Mouse (Mus musculus) CD4-positive, CD25-positive, alpha-beta regulatory T cell, adult 4 months (primary cell): Measurements from ENCODE around the gene Actn2. TPM values are rescaled to one million over a fixed set of nuclear protein-coding genes. Genes with fewer than 3 reads are reported as not detected.

ENCODE experiments used
- ATAC-seq: one replicate; pipeline ENCODE4 v1.8.0; 2017
- polyA plus RNA-seq, 2 experiments: library from polyadenylated mRNA; unstranded; fragments of 100-300 nt; shearing (Covaris generic); gene quantifications; one replicate each; pipeline ENCODE4 v1.2.1; 2017

Gene Actn2
- polyA plus RNA-seq, 2 experiments from 2014 or later: 10.1 to 11.9 TPM

DNA sequence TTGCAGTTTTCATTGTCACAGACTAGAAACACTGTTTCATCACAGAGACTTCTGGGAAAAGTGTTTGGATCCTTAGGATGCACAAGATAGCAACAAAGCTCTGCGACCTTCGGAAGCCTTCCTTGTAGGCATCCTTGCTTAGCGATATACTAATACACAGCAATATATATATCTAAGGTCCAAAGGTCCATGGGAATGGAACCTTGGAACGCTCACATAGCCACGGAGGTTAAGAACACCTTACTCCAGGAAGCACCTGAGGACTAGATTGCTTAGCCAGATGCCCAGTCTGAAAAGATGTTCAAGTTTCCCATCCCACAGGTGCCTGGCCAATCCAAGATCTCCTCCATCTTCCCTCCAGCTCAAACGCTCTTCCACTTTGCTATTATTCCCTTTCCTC is 26.4 kb downstream of the Actn2 start:
- no peak for ATAC-seq

DNA sequence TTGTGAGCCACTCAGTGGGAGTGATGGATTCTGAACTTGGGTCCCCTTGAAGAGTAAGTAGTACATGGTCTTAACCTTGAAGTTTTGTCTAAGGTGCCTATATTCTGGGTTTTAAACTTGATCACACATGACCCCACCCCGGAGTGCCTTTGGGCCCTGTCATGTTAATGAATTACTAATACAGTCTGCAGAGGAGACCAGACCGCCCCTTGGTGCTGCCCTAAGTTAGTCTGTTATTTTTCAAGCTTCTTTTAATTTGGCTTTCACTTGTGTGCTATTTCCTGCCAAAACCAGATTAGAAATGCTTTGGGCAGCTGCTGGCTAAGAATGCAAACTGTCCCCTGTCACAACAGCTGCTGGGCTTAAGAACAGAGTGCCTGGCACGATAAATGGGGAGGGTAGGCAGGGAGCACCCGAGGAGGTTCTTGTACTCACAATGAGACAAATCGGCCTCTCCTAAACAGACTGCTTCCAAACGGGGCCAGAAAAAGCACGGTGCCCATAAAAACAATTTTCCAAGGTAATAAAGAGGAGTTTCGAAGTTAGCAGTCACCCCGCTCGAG is 28.5 kb downstream of the Actn2 start:
- ATAC-seq: no peak

GRCm38 (mm10) chr13:12311371-12311770 is 29.2 kb downstream of the Actn2 start:
- ATAC-seq: no peak

DNA sequence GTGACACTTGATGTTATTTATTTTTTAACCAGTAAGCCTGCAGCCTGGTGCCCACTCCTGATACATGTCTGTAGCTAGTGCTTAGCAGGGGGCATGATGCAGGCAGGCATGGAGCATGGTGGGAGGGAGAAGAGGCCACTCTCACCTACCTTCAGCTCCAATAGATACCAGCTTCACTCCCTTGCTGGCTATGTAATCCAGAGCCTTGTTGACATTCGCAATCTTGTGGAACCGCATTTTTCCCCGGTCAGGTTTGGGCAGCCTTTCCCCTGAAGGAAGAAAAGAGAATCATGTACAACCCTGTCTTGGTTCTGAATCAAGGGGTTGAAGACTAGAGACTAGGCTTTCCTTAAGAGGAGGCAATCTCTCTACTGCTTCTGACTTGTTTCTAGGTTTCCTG is 31.1 kb downstream of the Actn2 start:
- ATAC-seq: no peak

- no peak for ATAC-seq
Measured at GRCm38 (mm10) chr13:12308878-12309277, 31.7 kb downstream of the Actn2 start.

- no peak for ATAC-seq
Measured at GRCm38 (mm10) chr13:12308473-12308872, 32.1 kb downstream of the Actn2 start.

GRCm38 (mm10) chr13:12307286-12307685 is 33.3 kb downstream of the Actn2 start:
- ATAC-seq: no peak

DNA sequence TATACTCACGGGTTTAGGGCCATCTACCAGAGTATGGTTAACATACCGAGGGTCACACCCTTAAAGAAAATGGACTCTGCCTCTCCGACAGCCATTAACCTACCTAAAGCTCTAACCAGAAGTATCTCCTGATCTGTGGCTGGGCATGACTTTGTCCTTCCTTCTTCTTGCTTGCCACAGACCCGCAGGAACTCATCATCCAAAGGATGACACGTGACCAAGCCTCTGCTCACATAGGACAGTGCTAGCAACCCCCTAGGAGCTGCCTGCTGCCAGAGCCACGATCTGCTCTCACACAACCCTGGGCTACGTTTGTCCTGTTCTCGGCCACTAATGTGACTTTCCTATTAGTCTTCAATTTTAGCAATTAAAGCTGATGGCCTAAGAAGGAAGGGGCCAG is 35.0 kb downstream of the Actn2 start:
- ATAC-seq: no peak

DNA sequence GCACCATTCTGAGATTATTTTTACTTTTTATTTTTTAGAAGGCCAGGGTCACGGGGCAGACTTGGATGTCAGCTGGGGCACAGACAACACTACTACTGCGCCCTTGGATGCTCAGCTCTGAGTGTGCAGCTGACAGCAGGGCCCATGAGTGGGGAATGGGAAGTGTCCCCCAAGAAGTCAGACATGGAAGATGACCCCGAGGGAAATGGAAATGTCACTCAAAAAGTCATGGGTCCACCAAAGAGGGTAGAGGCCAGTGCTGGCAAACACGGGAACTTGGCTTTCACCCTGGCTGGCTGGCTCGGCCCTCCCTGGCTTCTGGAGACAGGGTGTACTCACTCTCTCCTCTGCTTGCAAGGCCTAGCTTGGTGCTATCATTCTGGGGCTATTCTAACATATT is 35.6 kb downstream of the Actn2 start:
- ATAC-seq: no peak

GRCm38 (mm10) chr13:12297777-12298176 is 42.8 kb downstream of the Actn2 start:
- no peak for ATAC-seq

DNA sequence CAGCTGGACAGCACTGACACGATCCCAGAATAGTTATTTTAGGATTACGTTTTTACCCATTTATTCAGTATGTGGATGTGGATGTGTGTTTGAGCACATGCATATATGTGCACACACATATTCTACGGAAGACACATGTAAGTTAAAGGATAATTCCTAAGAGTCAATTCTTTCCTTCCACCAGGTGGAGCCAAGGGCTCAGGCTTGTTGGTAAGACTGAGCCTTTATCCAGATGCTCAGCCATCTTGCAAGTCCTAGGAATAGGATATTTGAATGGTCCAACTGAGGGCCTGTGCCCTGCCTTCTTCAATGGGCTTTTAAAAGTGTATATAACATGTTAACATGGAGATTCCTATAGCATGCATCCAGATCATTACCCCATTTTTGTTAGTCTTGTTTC is 43.9 kb downstream of the Actn2 start:
- no peak for ATAC-seq

GRCm38 (mm10) chr13:12293810-12294209 is 46.8 kb downstream of the Actn2 start:
- no peak for ATAC-seq

- ATAC-seq: no peak
Measured at GRCm38 (mm10) chr13:12290700-12291099, 49.9 kb downstream of the Actn2 start.

- no peak for ATAC-seq
Measured at GRCm38 (mm10) chr13:12284528-12284927, 56.0 kb downstream of the Actn2 start.

DNA sequence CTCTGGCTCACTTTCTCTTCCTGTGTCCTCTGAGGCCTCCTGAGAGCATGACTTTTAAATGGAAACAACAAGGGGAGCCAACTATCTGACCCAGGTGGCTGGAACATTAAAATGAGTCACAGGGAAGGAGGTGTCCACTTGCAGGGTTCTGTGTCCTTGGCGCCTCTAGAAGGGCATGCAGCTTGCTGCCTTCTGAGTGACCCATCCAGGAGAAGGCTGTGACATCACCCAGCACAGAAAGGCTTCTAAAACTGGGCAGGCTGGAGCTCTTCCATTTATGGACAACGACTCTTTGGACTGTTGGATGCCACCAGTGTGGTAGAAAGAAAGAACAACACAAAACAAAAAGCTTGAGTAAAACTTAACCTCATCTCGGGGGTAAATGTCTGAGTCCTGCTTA is 56.7 kb downstream of the Actn2 start:
- no peak for ATAC-seq

- ATAC-seq: no peak
Measured at GRCm38 (mm10) chr13:12274721-12275120, 65.8 kb downstream of the Actn2 start.

DNA sequence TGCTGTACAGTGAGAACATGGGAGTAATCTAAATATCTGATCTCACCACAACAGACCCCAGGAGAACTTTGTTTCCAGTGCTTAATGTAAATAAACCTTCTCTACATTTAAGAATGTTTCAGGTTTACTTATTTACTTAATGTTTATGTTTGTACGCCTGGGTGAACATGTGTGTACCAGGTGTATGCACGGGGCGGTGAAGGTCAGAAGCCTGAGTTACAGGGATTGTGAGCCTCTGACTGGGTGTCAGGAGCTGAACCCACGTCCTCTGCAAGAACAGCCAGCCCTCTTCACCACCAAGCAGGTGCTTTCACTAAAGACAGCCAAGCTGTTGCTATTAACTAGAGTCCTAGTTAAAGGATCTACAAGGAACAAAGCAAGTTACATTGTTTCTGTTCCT is 66.3 kb downstream of the Actn2 start:
- ATAC-seq: no peak

- ATAC-seq: peak; percentile 68
Measured at GRCm38 (mm10) chr13:12272953-12273352, 67.6 kb downstream of the Actn2 start.

- no peak for ATAC-seq
Measured at GRCm38 (mm10) chr13:12267971-12268370, 72.6 kb downstream of the Actn2 start.

DNA sequence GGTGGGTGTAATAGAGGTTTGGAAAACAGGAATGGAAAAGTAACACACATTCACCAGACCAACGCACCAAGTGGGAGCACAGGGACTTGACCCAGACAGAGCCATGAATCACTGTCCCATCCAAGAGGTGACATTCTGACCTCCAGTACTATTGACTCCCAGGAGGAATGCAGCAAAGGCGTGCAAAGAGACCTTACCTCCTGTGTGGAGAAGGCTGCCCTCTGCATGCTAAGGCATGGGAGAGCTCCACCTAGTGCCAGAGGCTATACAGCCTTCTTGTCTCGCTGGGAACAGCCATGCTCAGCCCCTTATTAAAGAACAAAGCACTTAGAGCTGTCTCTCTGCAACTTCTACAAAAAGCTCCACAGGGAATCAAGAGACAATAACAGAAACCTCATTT is 73.5 kb downstream of the Actn2 start:
- ATAC-seq: no peak

GRCm38 (mm10) chr13:12263996-12264395 is 76.6 kb downstream of the Actn2 start:
- ATAC-seq: no peak

DNA sequence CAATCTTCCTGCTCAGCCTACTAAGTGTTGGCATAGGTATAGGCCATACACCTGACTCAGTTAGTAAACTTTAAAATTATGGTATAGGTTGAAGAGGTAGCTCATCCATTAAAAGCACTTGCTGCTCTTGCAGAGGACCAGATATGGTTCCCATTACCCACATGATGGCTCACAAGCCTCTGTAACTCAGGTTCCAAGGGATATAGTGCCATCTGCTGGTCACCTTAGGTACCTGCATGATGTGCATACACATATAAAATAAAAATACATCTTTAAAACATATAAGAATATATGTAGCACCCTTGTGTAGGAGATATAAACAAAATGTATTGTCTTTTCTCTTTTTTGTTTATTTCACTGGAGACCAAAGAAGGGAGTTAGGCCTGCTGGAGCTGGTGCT is 79.1 kb downstream of the Actn2 start:
- ATAC-seq: no peak

DNA sequence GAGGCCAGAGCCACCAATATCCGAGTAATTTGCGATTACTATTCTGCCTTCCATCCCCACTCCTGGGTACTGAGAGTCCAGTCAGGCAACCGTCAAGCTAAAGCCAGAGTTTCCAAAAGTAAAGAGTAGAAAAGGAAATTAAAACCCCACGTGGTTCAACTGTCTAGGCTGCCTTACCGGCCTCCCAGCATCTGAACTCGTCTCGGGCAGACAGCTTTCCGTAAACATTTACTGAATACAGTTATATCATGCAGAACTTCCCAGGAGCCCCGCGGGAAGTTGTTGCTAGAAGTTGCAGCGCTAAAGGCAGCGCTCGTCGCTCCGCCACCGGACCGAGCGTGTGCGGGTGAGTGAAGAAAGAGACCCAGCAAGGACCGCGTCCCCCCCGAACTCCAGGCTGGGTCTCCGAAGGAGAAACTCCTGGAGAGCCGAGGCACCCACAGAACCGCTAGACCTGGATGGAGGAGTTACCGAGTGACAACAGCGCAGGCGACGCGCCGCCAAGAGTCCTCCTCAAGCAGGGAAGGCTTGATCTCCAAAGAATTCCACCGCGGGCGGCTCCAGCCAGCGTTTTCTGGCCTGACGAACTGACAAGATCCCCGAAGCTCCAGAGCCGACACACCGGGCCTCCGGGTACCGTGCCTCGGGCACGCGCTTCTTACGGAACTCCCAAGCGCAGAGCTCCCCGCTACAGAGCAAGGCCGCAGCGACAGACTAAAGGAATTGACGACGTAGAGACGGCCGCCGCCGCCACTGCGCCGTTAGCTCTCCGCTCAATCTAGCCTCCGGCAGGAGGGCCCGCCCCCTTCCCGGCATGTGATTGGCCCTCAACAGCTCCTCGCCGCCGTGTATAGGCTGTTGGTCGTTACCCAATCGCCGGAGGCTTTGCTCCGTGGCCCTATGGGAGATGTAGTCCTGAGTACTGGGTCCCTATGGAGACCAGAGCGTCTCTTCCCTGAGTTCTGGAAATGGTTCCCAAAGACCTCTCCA is 82.9 kb downstream of the Actn2 start, which contains the start of gene Mtr:
Gene Mtr (minus strand): TSS at position 723 of the 990 bp plus-strand sequence.
- peak; percentile 99 for ATAC-seq

GRCm38 (mm10) chr13:12256871-12257390 is 83.6 kb downstream of the Actn2 start:
- ATAC-seq: no peak
